Mouse (Mus musculus): Measurements from ENCODE around the gene Pold3.
"Not testable (repeated sequence)": the region's sequence is repeated elsewhere in the genome, so short reads cannot be mapped to it uniquely, and the experiment has no call there.

Gene Pold3

DNA sequence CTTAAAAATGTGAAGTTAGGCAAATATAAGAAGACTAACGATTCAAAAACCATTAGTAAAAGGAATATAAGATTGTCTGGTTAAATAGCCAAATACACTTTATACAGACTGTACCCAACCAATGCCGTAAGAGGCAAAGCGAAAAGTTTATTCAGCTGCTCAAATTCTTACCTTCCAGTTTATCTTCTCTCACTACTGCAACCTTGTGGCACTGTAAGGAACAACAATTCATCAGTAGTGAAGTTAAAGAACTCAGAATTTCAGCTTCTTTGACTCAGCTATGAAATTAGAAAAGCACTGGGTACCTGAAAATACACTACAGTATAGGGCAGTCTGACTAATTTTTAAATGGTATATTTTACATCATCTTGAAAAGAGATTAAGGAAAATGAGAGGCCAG, 13.0 kb downstream of the Pold3 start:
- no peak for DNase-seq

GRCm38 (mm10) chr7:100104677-100105076, 16.7 kb downstream of the Pold3 start:
- DNase-seq, result no peak

GRCm38 (mm10) chr7:100100031-100100595, 21.3 kb downstream of the Pold3 start:
- no peak for DNase-seq

DNA sequence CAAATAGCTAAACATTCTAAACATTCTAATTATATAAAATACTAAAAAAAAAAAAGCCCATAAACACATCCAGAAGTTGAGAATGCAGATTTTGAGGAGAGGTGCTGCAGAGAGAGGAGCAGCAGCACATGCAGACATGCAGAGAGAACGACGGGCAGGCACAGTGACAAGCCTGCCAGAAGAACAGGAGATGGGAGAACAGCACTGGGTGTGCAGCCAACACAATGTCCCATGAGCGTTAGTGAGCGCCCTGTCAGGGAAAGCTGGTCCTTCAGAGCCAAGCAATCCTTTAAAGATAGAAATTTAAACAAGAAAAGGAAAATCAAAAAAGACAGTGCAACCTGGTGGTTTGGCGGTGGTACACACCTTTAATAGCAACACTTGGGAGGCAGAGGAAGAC, 34.5 kb downstream of the Pold3 start:
- peak; percentile 43 for DNase-seq

DNA sequence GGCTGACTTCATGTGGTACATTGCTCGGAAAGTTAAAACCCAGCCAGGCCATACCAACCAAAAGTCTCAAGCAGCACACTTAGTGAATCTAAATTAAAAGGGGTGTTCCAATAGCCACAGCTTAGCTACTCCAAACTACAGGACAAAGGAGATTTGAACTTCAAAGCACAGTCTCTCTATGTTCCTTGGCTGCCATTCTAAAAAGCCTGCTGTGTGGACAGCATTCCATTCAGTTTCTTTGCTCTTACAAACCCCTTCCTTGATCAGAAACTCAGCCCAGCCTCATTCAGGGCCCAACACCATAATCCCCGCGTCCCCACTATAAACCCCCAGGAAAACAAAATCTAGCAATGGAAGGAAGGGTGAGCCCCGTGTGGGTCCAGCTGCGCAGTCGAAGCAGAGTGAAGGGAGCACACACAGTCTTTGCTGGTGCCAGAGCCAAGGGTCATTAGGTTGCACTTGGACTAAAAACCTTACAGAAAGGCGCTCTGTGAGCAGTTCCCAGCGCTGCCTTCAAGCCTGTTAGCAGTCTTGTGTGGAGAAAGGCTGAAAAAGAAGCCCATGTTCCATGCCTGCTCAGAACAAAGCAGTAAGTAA, 35.1 kb downstream of the Pold3 start:
- DNase-seq, result no peak

GRCm38 (mm10) chr7:100083812-100084211, 37.6 kb downstream of the Pold3 start:
- DNase-seq, result no peak

DNA sequence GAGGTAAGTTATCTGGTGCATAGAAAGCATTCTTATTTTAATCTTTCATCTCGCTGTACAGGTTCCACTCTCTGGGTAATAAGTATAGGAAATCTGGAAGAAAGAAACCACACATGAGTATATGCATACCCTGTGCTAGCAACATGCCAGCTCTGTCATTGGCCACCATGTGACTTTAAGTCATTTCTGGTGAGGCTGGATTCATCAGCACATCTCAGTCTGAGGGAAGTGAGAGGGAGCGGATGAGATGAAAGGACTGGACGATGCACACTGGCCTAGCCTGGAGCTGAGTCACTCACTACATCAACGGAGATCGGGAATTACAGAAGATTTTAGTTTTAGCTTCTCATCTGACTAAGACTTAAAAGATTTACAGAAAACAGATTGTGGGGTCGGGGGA, 38.5 kb downstream of the Pold3 start:
- DNase-seq, result no peak

DNA sequence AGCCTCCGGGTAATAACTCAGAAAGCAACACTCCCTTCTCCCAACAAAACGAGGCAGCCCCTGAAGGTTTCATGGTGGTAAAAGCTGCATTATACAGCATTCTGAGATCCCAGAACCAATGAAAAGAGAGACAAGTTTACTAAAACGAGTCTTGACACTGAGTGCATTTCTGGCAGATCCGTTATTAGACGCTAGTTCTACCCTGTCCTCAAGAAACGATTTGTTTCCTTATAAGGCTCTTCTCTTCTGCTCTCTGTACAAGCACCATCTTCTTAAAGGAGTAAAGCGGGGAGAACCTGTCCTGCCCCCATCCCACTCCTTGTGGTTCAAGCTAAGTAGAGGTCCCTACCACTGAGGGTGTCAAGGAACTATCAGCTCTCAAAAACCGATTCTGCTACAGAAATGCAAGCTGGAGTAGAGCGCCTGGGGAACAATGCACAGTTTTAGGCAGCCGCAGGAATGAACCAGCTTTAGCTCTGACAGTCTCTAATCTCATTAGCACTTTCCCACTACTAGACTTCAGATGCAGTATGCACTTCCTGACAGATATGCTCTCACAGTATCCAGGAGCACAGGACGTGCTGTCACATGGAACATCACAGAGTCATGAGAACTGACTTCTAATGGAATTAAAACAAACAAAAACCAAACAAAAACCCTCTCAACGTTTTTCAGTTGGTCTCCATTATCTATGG, 41.1 kb downstream of the Pold3 start:
- DNase-seq, result no peak

GRCm38 (mm10) chr7:100077071-100077470, 44.3 kb downstream of the Pold3 start:
- DNase-seq, result no peak

DNA sequence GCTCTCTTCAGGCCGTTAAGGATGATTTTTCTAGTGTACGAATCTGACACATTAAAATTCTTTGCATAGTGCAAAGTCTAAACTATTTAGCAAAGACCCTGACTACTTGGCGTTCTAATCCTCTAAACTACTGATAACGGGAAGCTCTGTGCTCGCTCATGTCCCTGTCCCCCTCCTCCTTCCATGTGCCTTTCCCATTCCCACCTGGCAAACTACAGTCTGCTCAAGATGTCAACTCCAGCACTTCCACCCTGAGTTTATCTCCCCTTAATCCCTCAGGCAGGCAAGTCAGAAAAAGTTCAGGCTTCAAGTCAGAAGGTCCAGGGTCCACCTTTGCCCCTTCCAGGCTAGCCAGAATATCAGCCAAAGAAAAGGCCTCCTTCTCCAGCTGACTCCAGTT, 45.1 kb downstream of the Pold3 start:
- DNase-seq, result no peak

GRCm38 (mm10) chr7:100073959-100074358, 47.4 kb downstream of the Pold3 start:
- peak; percentile 16 for DNase-seq

DNA sequence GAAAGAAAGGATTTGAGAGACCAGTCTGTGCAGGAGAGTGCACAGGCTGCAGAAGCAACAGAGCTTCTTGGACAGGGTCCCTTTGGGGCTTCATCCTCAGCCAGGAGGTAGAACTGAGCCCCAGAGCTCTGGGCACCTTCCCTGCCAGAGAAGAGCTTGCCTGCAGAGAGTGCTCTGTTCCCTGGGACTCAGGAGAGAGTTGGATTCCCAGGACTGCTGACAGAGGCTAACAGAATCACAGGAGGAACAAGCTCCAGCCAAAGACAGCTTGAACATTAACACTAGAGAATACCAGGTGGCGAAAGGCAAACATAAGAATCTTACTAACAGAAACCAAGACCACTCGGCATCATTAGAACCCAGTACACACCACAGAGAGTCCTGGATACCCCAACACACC, 68.4 kb downstream of the Pold3 start:
- not testable (repeated sequence) for DNase-seq

DNA sequence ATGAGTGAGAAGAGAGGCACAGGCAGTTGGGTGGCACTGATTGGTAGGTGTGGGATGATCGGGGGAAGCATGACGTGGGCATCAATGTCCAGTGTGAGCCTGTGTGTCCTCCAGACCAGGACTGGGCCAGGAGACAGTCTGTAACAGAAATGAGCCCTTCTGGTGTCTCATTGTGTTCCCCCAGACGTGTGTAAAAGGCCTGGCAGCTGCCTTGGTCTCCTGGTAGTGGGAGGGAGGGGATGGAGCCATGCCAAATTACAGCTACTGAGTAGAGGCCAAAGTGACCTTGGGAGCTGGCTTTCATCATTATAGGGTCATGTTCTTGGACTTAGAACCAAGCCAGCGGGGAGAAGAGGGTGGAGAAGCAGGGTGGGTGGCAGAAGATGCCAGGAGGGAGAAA, 69.5 kb downstream of the Pold3 start:
- no peak for DNase-seq

DNA sequence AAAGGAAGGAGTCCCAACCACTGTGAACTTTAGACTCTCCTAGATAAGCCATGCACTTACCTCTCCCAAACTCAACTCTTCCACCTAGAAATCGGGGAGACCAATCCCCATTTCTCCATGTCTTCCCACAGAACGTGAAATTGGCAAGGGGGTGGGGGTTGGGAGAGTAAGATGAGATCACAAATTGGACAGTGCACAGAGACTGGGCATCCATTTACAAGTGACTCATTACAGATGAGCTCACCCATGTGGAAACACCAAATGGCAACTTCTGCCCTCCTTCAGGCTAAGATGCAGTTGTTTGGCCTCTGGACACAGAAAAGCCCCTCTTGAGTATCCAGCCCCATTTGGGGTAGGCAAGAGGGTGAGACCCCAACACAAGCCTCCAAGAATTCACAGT, 74.9 kb downstream of the Pold3 start:
- peak; percentile 29 for DNase-seq

- no peak for DNase-seq
Measured at GRCm38 (mm10) chr7:100043605-100044031, 77.7 kb downstream of the Pold3 start.

DNA sequence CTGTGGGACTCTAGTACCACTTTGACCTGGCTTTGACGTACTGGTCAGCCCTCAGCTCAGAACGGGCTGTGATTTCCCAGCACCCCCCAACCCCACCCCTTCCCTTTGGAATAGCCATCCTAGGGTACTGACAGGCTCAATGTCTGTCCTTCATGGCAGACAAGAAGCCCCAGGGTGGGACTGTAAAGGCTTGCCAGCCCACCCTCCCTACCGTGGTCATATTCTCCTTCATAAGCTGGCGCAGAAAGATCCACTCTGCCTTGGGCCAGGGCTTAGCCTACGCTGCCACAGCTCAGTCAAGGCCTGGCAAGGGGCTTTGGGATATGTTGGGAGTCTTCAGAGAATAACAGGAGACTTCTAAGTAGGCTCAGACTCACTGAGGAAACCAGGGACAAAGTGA, 78.3 kb downstream of the Pold3 start:
- DNase-seq, result no peak

GRCm38 (mm10) chr7:100042120-100042519, 79.2 kb downstream of the Pold3 start:
- no peak for DNase-seq

- no peak for DNase-seq
Measured at GRCm38 (mm10) chr7:100036495-100036894, 84.9 kb downstream of the Pold3 start.

- no peak for DNase-seq
Measured at GRCm38 (mm10) chr7:100036050-100036449, 85.3 kb downstream of the Pold3 start.

DNA sequence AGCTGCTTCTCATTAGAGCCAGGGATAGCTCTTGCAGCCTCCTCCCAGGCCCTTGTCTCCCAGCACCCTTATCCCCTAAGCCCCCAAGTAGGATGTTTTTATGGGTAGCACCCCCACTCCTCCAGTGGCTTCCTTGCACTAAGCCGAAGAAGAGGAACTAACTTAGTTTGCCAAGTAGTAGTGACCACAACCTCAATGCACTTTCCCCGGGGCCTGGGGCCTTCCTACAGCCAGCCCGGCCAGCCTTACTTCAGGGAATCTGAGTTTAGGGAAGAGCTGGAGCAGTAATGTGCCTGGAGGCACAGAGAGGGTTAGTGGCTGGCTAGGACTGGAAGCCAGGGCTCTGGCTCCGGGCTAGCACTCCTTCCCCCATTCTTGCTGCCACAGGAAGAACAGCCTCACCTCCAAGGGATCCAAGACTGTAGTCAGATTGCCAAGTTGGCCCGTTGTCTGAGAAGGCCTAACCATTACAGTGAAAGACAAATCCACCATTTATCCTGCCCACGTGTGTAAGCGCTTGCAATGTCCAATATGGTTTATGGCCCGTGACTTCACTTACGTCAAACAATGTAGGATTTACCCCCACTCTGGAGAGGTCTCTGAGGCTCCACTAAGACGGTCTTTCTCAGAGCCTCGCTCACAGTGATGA, 86.4 kb downstream of the Pold3 start:
- DNase-seq, result no peak

DNA sequence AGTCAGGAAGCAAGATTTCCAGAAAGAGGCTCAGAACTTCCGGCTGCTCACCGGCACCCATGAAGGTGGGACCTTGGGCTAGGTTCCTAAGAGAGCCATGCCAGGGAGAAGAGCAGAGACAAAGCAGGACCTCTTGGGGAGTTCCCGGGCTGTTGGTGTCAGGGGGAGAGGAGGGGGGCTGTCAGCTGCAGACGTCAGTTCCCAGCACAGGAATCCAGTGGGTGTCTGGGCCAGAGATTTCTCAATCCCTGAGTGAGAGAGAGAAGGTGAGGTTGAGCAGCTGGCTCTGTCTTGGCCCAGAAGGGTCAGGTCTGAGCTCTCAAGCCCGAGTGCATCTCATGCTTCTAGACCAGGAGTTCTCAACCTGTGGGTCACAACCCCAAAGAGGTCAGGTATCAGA, 87.7 kb downstream of the Pold3 start:
- no peak for DNase-seq

Measured in layer of hippocampus, adult 9-11 months (tissue).